Mouse (Mus musculus) liver, embryonic 12.5 days (tissue): ENCODE results near the gene Cd24a. TPM values are rescaled to one million over a fixed set of nuclear protein-coding genes. Genes with fewer than 3 reads are reported as not detected.

Experiments
- ATAC-seq: fragments of 200-750 bp; cut with Nextera tagmentation; 2 replicates; pipeline ENCODE4 v1.8.0; 2017; ENCODE audit warnings: moderate number of reproducible peaks, mild to moderate bottlenecking, moderate library complexity
- H3K27ac ChIP-seq: fragments of 300-500 bp; sonication (generic); 2 replicates; pipeline ENCODE4 v1.5.1; 2016; ENCODE audit warnings: mild to moderate bottlenecking
- H3K27me3 ChIP-seq: fragments of 300-500 bp; sonication (generic); replicated peaks from 2 replicates; pipeline ENCODE4 v1.6.1; 2016; ENCODE audit warnings: mild to moderate bottlenecking, moderate library complexity
- H3K36me3 ChIP-seq: fragments of 300-500 bp; sonication (generic); 2 replicates; pipeline ENCODE4 v1.6.1; 2016; ENCODE audit warnings: mild to moderate bottlenecking, moderate library complexity
- H3K4me1 ChIP-seq: fragments of 300-500 bp; sonication (generic); 2 replicates; pipeline ENCODE4 v1.6.1; 2016
- H3K4me2 ChIP-seq: fragments of 300-500 bp; sonication (generic); 2 replicates; pipeline ENCODE4 v1.6.1; 2016; ENCODE audit warnings: mild to moderate bottlenecking, moderate library complexity
- H3K4me3 ChIP-seq: fragments of 300-500 bp; sonication (generic); 2 replicates; pipeline ENCODE4 v1.5.1; 2016; ENCODE audit warnings: mild to moderate bottlenecking, moderate library complexity
- H3K9ac ChIP-seq: fragments of 300-500 bp; sonication (generic); 2 replicates; pipeline ENCODE4 v1.6.1; 2016; ENCODE audit warnings: mild to moderate bottlenecking, moderate library complexity
- H3K9me3 ChIP-seq: fragments of 300-500 bp; sonication (generic); replicated peaks from 2 replicates; pipeline ENCODE4 v1.6.1; 2016; ENCODE audit warnings: mild to moderate bottlenecking, moderate library complexity
- WGBS: fragments of 180-500 bp; shearing (Covaris S2); methylation state at CpG from one replicate; pipeline ENCODE4 v1.1.7; 2016; ENCODE audit not compliant: insufficient replicate concordance; 5-methylcytosine and 5-hydroxymethylcytosine counted together
- polyA plus RNA-seq: library from polyadenylated mRNA; unstranded; fragments of >200 nt; fragmentation: Nextera tagmentation; extraction: Ambion mirVana; gene quantifications from 2 replicates; pipeline ENCODE4 v1.2.1, GENCODE M21; 2016

The Cd24a gene
- polyA plus RNA-seq, 1 experiment from 2014 or later = 819 TPM

DNA sequence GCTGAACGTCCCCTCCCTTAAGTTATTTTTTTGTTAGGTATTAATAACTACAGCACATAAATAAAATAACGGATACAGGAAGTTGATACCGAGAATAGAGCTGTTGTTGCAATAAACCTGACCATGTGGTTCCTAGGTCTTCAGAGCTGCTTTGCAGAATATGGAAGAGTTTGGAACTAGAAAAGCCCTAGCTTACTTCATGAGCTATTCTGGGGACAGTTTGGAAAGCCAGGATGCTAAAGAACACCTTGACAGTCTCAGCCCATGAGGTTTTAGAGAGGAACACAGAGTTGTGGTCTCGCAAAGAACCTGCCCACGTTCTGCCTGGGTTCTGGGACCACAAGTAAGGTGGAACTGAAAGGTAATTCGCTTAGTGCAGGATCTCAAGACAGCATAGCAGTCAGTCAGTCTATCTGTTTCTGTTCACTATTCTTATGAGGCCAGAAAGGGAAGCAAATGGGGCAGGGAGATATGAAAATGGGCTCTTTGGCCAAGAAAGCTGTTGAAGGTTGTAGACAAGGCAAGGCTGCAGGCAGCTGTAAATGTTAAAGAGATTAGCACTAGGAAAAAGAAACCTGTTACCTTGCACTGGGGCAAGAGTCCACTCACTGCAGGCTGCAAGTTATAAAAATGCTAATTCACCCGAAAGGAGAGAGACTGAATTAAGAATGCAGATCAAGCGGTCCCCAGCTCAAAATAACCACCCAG, 10.5 kb downstream of the Cd24a start:
- Histone ChIP-seq H3K36me3 (peaks cover 26% of the 10 kb centered on the region), H3K9me3 (no peaks in the 10 kb centered on the region), H3K27me3 (no peaks in the 10 kb centered on the region), H3K4me2 (peak overlapping the region; percentile 30), H3K4me3 (no peak overlapping the region), H3K9ac (peak overlapping the region; percentile 51), H3K27ac (peak overlapping the region; percentile 82), H3K4me1 (peaks cover 66% of the 10 kb centered on the region)
- WGBS = 44% methylated on average over 8 of the region's 8 CpGs
- ATAC-seq = peak; percentile 37

DNA sequence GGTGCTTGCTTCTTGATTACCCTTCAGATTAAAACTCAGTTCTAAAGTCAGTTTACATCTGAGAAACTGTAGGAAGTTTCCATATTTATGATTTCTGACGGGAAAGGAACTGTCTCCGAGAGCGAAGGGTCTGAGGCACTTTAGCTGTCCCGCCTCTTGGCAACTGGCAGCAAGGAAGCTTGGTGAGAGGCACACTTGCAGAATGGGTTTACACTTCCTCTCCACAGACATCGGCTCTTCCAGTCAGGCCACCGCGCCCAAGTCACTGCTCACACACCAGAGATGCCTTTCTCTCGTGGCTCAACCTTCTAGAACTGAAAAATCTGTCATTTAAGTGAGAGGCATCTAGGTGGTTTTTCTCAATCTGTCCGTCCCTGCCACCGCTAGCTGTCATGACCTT, 13.4 kb downstream of the Cd24a start:
- peak overlapping the region; percentile 92; the same call in 1 of the 2 replicates for H3K27ac ChIP-seq

DNA sequence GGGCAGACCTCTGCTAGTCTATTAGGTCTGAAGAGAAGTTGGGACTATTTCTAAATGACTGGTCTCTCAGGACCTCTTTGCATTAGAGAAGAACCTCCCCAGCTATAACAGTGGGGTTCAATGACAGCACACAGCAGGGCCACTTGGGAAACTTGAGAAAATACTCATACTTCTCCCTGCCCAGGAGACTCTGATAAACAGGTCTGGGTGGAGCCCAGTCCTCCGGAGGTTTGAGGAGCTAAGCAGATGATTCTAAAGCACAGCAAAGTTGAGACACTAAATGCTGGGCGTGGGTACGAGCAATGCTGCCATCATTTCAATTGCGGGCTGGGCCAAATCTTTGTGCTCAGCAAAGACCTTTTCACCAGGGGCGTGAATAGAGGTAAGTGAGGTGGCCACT, 15.1 kb downstream of the Cd24a start:
- peak; percentile 86 for ATAC-seq
- Histone ChIP-seq H3K9me3 (no peaks in the 10 kb centered on the region), H3K36me3 (no peaks in the 10 kb centered on the region; the same call in 1 of the 2 replicates), H3K27me3 (no peaks in the 10 kb centered on the region), H3K4me3 (peak overlapping the region; percentile 57), H3K4me2 (peak overlapping the region; percentile 66), H3K4me1 (peaks cover 92% of the 10 kb centered on the region), H3K9ac (peak overlapping the region; percentile 72), H3K27ac (peak overlapping the region; percentile 92)
- 37% methylated on average over 5 of the region's 5 CpGs for WGBS

More for the DNA sequence above, 13.4 kb downstream of the Cd24a start:
- no peak for ATAC-seq
- H3K36me3 ChIP-seq = no peaks in the 10 kb centered on the region; the same call in 1 of the 2 replicates
- H3K4me1 ChIP-seq = peaks cover 91% of the 10 kb centered on the region
- no peaks in the 10 kb centered on the region for H3K9me3 ChIP-seq
- 67% methylated on average over 10 of the region's 10 CpGs for WGBS
- no peak overlapping the region for H3K4me3 ChIP-seq
- no peak overlapping the region for H3K4me2 ChIP-seq
- H3K27me3 ChIP-seq = no peaks in the 10 kb centered on the region
- H3K9ac ChIP-seq = no peak overlapping the region

DNA sequence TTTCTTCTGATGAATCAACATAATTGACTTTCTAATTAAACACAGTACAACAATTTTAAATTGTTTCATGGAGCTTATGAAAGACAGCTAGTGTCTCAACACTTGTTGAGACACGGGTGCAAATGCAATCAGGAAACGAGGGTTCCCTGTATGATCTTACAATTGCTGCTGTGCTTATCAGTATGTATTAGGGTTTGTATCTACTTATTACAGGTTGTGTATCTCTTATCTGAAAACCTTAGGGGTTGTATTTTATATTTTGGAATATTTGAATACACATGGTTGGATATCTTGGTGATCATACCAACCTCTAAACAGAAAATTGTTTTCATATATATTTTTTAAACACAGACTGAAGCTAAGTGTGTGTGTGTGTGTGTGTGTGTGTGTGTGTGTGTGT, 16.1 kb downstream of the Cd24a start:
- peak overlapping the region; percentile 66 for H3K4me2 ChIP-seq
- H3K9me3 ChIP-seq = no peaks in the 10 kb centered on the region
- H3K4me1 ChIP-seq = peaks cover 92% of the 10 kb centered on the region
- peak overlapping the region; percentile 72 for H3K9ac ChIP-seq
- H3K27ac ChIP-seq = peak overlapping the region; percentile 92
- peaks cover 3% of the 10 kb centered on the region; the same call in 1 of the 2 replicates for H3K36me3 ChIP-seq
- WGBS = 21% methylated on average over 2 of the region's 2 CpGs
- no peaks in the 10 kb centered on the region for H3K27me3 ChIP-seq
- peak overlapping the region; percentile 57 for H3K4me3 ChIP-seq
- peak; percentile 14; the same call in 1 of the 2 replicates for ATAC-seq

DNA sequence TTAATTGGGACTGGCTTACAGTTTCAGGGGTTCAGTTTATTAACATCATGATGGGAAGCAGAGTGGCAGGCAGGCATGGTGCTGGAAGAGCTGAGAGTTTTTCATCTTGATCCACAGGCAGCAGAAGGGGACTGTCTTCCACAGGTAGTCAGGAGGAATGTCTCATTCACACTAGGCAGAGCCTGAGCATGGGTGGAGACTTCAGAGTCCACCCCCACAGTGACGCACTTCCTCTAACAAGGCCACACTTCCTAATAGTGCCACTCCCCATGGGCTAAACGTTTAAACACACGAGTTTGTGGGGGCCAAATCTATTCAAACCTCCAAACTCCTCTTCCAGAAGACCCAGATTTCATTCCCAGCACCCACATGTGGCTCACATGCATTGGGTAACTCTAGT, 16.8 kb downstream of the Cd24a start:
- H3K4me1 ChIP-seq = peaks cover 92% of the 10 kb centered on the region
- peak overlapping the region; percentile 66 for H3K4me2 ChIP-seq
- peak overlapping the region; percentile 57 for H3K4me3 ChIP-seq
- ATAC-seq = peak; percentile 66
- H3K27me3 ChIP-seq = no peaks in the 10 kb centered on the region
- H3K9me3 ChIP-seq = no peaks in the 10 kb centered on the region
- whole genome bisulfite sequencing = 50% methylated on average over 3 of the region's 3 CpGs
- H3K36me3 ChIP-seq = peaks cover 4% of the 10 kb centered on the region; the same call in 1 of the 2 replicates
- peak overlapping the region; percentile 72 for H3K9ac ChIP-seq
- peak overlapping the region; percentile 92 for H3K27ac ChIP-seq

DNA sequence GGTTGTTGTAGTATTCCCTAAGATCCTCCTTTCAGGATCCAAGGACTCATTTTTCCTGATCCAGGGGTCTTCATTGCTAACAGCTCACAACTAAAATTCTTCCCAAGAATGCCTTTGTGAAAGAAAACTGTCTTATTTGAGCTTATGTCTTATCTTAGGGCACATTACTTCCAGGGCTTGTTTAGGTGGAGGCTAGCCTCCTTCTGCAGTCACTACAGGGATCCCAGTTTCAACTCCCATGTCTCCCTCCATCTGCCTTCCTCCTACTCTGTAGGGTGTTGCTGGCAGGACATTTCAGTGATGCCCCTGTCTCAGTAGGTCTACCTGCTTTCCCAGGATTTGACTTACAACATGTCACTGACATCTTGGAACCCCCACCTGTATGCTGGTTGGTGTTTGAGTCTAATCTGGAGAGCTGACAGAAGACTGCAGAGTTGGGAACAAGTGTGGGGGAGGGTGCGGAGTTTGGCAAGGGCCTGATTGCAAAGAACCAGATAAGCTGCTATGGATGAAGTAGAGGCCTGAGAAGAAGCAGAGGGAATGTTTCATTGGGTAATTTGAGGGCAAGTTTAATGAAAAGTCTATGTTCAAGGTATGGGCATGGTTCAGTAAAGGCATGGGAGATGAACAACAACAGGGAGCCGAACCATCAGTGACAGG, 20.1 kb downstream of the Cd24a start:
- Histone ChIP-seq H3K36me3 (peaks cover 15% of the 10 kb centered on the region), H3K9me3 (no peaks in the 10 kb centered on the region), H3K9ac (peak overlapping the region; percentile 45), H3K4me2 (peak overlapping the region; percentile 57), H3K27ac (peak overlapping the region; percentile 85), H3K27me3 (no peaks in the 10 kb centered on the region), H3K4me3 (peak overlapping the region; percentile 18; the same call in 1 of the 2 replicates), H3K4me1 (peaks cover 86% of the 10 kb centered on the region)
- WGBS = 47% methylated on average over 2 of the region's 2 CpGs
- peak; percentile 88 for ATAC-seq

DNA sequence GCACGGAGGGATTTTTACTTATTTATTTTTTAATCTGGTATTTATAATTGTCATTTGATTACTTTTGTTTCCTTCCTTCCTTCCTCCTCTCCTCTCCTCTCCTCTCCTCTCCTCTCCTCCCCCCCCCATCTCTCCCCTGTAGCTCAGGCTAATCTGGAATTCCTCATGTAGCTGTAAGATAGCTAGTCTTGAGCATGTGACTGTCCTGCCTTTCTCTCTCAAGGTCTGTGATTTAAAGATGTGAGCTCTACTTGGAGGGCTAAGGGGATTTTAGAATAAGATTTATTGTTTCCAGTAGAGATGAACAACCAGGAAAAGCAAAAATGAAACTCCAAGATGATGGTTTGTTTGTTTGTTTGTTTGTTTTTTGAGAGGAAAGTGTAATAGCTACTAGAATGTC, 23.0 kb downstream of the Cd24a start:
- Histone ChIP-seq H3K9ac (no peak overlapping the region), H3K4me1 (peaks cover 79% of the 10 kb centered on the region), H3K9me3 (no peaks in the 10 kb centered on the region), H3K27ac (no peak overlapping the region; the same call in 1 of the 2 replicates), H3K4me2 (peak overlapping the region; percentile 23; the same call in 1 of the 2 replicates), H3K36me3 (peaks cover 38% of the 10 kb centered on the region), H3K4me3 (no peak overlapping the region), H3K27me3 (no peaks in the 10 kb centered on the region)
- ATAC-seq = no peak
- 74% methylated on average over 1 of the region's 1 CpGs for WGBS

DNA sequence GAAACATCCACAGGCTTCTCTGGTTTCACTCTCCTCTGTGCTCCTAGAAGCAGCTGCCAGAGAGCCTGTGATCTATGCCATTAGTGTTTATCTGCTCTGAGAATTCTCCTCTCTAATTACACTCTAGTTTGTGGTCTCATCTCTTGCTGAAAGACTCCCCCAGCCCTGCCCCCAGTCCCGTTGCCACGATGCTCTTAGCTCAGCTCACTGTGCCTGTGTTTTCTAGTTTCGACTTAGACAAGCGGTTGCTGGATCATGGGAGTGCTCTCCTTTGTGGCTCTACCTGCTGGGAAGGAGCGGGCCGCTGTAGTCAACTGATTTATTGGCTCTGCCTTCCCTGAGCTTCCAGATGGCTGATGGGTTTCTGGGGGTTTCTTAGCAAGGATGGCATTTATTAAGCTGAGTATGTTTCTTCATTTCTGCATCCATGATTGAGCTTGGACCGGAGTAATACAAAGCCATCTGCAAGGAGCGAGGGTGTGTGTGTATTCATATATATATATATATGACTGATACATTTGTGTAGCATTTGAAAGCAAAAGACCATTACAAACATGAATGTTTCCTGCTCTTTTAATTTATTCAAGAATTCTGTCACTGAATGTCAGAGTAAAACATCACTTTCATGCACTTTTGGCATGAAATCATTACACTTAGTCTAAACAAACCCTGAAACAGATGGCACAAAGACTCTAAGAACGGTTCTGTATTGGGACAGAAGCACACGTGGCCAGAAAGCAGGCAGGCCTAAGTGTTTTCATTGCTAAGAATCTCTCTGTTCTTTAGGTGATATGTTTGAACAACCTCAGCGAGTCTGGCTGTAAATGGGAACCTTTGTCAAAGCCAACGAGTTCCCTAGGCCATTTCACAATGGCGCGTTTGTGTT, 23.7 kb downstream of the Cd24a start:
- 55% methylated on average over 14 of the region's 14 CpGs for WGBS
- Histone ChIP-seq H3K27me3 (no peaks in the 10 kb centered on the region), H3K27ac (peak overlapping the region; percentile 49), H3K9me3 (no peaks in the 10 kb centered on the region), H3K4me1 (peaks cover 79% of the 10 kb centered on the region), H3K9ac (no peak overlapping the region), H3K36me3 (peaks cover 45% of the 10 kb centered on the region), H3K4me3 (no peak overlapping the region), H3K4me2 (peak overlapping the region; percentile 23)
- ATAC-seq = no peak

DNA sequence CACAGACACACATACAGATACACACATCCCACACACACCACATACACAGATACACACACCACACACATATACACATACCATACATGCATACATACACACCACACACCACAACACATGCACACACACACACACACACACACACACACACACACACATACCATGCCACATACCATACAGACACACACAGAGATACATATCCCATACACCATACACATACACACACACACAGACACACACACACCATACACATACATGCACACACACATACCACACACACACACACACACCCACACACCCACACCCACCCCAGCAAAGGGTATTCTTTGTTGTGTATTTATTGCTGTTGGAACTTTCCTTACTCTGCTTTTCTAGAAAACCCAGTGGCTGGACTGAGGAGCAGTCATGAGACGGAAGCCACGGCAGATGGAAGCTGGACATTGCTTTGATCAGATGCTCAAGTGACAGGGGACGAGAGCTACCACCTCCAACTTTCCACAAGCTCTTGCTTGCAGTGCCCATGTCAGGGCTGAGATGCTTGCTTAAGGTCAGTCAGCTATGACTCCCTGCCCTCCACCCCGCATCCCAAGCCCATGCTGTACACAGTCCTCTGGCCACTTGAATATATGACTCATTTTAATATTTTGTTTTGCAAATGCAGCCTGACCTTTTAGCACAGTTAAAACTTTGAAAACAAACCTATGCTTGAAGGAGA, 26.0 kb downstream of the Cd24a start:
- H3K9ac ChIP-seq = no peak overlapping the region
- no peak for ATAC-seq
- peak overlapping the region; percentile 99 for H3K27ac ChIP-seq
- no peak overlapping the region for H3K4me3 ChIP-seq
- 85% methylated on average over 4 of the region's 4 CpGs for WGBS
- no peaks in the 10 kb centered on the region for H3K9me3 ChIP-seq
- peaks cover 82% of the 10 kb centered on the region for H3K4me1 ChIP-seq
- no peaks in the 10 kb centered on the region for H3K27me3 ChIP-seq
- peaks cover 44% of the 10 kb centered on the region for H3K36me3 ChIP-seq
- H3K4me2 ChIP-seq = no peak overlapping the region

DNA sequence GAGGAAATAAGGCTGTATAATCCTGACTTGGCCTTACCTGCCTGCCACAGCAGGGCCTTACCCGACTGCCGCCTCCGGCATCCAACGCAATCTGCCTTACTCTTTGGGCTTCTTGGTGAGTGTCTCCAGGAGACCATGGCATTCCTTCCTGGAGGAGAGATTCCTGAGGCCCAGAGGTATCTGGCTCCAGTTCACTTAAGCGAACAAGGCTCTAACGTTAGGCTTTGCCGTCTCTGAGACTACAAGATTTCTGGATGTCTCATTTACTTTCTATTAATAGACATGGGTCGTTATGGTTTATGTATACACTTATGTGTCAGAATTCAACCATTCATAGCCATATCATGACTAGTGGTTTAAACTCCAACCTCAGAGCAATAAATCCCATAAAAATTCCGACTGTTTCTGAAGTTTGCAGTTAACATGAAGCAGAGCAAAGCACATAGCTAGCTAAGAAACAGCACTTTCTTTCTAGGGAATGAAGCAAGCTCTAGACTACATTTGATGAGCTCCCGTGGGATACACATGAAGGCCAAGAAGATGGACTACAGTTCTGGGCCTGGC, 26.7 kb downstream of the Cd24a start:
- peak overlapping the region; percentile 99 for H3K27ac ChIP-seq
- H3K27me3 ChIP-seq = no peaks in the 10 kb centered on the region
- no peaks in the 10 kb centered on the region for H3K9me3 ChIP-seq
- H3K9ac ChIP-seq = peak overlapping the region; percentile 44
- no peak overlapping the region for H3K4me2 ChIP-seq
- peaks cover 80% of the 10 kb centered on the region for H3K4me1 ChIP-seq
- no peak overlapping the region for H3K4me3 ChIP-seq
- ATAC-seq = no peak
- H3K36me3 ChIP-seq = peaks cover 43% of the 10 kb centered on the region
- WGBS = 79% methylated on average over 10 of the region's 10 CpGs

DNA sequence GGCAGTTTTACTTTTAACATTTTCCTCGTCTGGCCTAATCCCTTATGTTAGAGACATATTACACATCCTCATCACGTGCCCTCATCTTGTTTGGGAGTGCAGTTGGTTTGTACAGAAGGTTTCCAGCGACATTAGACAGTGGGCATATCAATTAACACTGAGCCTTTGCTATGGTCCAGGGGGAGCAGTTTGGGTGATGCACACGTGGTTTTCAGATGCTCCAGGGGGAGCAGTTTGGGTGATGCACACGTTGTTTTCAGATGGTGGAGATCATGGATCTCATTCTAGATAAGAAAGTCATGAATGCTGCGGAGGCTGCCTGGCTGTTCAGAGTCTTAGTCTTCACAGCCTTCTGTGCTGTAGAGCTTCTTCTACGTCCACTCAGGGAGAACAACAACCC, 27.8 kb downstream of the Cd24a start:
- Histone ChIP-seq H3K27me3 (no peaks in the 10 kb centered on the region), H3K27ac (peak overlapping the region; percentile 99), H3K4me3 (0 out of 2 replicates have a peak overlapping the region, but pooled peaks have one; percentile 1), H3K9me3 (no peaks in the 10 kb centered on the region), H3K4me2 (peak overlapping the region; percentile 31), H3K4me1 (peaks cover 84% of the 10 kb centered on the region), H3K36me3 (peaks cover 43% of the 10 kb centered on the region), H3K9ac (peak overlapping the region; percentile 42; the same call in 1 of the 2 replicates)
- no peak for ATAC-seq
- 61% methylated on average over 7 of the region's 7 CpGs for WGBS
